Mouse (Mus musculus): Measurements from ENCODE around the gene Kcnk12. TPM values are rescaled to one million over a fixed set of nuclear protein-coding genes. Genes with fewer than 3 reads are reported as not detected.

Gene Kcnk12
- polyA plus RNA-seq, 2 experiments = 0.08 TPM; not detected in 1

DNA sequence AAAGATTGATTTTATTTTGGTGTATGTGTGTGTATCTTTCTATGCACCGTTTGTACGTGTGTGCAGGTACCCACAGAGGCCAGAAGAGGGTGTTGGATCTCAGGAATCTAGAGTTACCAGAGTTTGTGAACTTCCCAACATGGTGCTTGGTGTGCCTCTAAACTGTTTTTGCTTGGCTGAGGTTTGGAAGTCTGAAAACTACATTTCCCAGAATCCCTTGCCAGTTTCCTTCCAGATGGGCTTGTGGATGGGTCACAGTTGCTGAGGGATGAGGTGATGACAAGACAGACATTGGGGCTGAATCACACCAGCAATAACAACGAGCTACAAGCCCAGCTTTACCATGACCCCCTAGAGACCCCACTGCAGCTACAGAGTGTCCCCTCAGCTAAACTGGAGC, 60.6 kb downstream of the Kcnk12 start:
- Histone ChIP-seq H3K36me3 (ENCODE audit: control insufficient read depth, insufficient read depth, low read length) (no peaks in the 10 kb centered on the region), H3K27ac (replicated peaks; ENCODE audit: low read depth, low read length) (no peak overlapping the region), H3K9ac (ENCODE audit: low read depth, low read length, severe bottlenecking) (no peak overlapping the region), H3K4me1 (ENCODE audit: control insufficient read depth, insufficient read depth, low read length) (no peaks in the 10 kb centered on the region), H3K27me3 (ENCODE audit: control insufficient read depth, insufficient read depth, low read length) (no peaks in the 10 kb centered on the region), H3K9me3 (ENCODE audit: control insufficient read depth, low read length) (no peaks in the 10 kb centered on the region), H3K4me2 (replicated peaks; ENCODE audit: low read depth, low read length, severe bottlenecking) (no peak overlapping the region), H3K4me3 (replicated peaks; ENCODE audit: low read length) (no peak overlapping the region)
- ATAC-seq (ENCODE audit: low FRiP score, low read depth) (no peak), DNase-seq (ENCODE audit: low spot score) (no peak)
- WGBS = 76% methylated on average over 3 of the region's 3 CpGs
- no peak for TF ChIP-seq POLR2A (IDR thresholded peaks at IDR 0.05; ENCODE audit: borderline replicate concordance, extremely low read depth, insufficient read depth, insufficient read length)

DNA sequence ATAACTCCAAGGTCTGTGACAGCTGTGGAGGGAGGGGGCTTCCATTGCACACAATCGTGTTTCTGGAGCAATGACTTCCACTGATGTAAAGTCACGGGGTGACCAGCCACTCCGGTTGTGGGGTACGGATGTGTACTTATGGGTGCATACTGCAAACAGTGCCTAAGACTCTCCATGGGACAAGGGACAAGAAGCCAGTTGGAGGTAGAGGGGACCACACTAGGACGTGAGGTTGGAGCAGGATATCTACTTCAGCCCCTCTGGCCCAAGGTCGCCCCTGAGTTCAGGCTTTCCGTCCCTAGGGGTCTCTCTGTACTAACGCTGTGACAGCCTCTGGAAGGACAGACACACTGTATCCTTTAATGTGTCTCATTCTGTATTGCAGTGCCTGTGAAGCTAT, 63.3 kb downstream of the Kcnk12 start:
- Histone ChIP-seq H3K4me2 (replicated peaks; ENCODE audit: low read depth, low read length, severe bottlenecking) (no peak overlapping the region), H3K4me3 (replicated peaks; ENCODE audit: low read length) (no peak overlapping the region), H3K27me3 (ENCODE audit: control insufficient read depth, insufficient read depth, low read length) (no peaks in the 10 kb centered on the region), H3K4me1 (ENCODE audit: control insufficient read depth, insufficient read depth, low read length) (no peaks in the 10 kb centered on the region), H3K9me3 (ENCODE audit: control insufficient read depth, low read length) (no peaks in the 10 kb centered on the region), H3K27ac (replicated peaks; ENCODE audit: low read depth, low read length) (no peak overlapping the region), H3K36me3 (ENCODE audit: control insufficient read depth, insufficient read depth, low read length) (no peaks in the 10 kb centered on the region), H3K9ac (ENCODE audit: low read depth, low read length, severe bottlenecking) (no peak overlapping the region)
- ATAC-seq (ENCODE audit: low FRiP score, low read depth) = no peak
- WGBS = 89% methylated on average over 8 of the region's 8 CpGs
- DNase-seq (ENCODE audit: low spot score) = no peak
- TF ChIP-seq POLR2A (IDR thresholded peaks at IDR 0.05; ENCODE audit: borderline replicate concordance, extremely low read depth, insufficient read depth, insufficient read length) = no peak

DNA sequence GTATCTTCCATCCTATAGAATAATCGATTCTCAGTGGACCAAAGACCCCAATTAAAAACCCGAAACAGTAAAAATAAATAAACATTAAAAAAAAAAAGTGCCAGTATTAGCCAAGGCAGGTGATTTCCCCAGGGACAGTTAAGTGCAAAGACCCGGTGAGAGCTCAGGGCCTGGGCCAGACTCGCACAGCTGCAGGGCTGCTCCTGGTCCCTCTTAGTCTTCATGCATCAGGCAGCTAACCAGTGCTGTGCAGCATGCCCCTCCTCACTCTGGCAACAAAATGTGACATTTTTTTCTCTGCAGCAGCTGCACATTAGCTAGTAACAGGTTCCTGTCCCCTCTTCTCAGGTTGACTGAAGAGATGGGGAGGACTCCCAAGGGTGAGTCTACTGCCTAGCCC, 65.8 kb downstream of the Kcnk12 start:
- 64% methylated on average over 4 of the region's 4 CpGs for WGBS
- Histone ChIP-seq H3K27ac (replicated peaks; ENCODE audit: low read depth, low read length) (no peak overlapping the region), H3K4me1 (ENCODE audit: control insufficient read depth, insufficient read depth, low read length) (no peaks in the 10 kb centered on the region), H3K36me3 (ENCODE audit: control insufficient read depth, insufficient read depth, low read length) (no peaks in the 10 kb centered on the region), H3K4me2 (replicated peaks; ENCODE audit: low read depth, low read length, severe bottlenecking) (no peak overlapping the region), H3K9ac (ENCODE audit: low read depth, low read length, severe bottlenecking) (no peak overlapping the region), H3K4me3 (replicated peaks; ENCODE audit: low read length) (no peak overlapping the region), H3K27me3 (ENCODE audit: control insufficient read depth, insufficient read depth, low read length) (no peaks in the 10 kb centered on the region), H3K9me3 (ENCODE audit: control insufficient read depth, low read length) (no peaks in the 10 kb centered on the region)
- ATAC-seq (ENCODE audit: low FRiP score, low read depth) = no peak; the same call in 1 of the 2 replicates
- DNase-seq (ENCODE audit: low spot score) = no peak
- no peak for TF ChIP-seq POLR2A (IDR thresholded peaks at IDR 0.05; ENCODE audit: borderline replicate concordance, extremely low read depth, insufficient read depth, insufficient read length)

DNA sequence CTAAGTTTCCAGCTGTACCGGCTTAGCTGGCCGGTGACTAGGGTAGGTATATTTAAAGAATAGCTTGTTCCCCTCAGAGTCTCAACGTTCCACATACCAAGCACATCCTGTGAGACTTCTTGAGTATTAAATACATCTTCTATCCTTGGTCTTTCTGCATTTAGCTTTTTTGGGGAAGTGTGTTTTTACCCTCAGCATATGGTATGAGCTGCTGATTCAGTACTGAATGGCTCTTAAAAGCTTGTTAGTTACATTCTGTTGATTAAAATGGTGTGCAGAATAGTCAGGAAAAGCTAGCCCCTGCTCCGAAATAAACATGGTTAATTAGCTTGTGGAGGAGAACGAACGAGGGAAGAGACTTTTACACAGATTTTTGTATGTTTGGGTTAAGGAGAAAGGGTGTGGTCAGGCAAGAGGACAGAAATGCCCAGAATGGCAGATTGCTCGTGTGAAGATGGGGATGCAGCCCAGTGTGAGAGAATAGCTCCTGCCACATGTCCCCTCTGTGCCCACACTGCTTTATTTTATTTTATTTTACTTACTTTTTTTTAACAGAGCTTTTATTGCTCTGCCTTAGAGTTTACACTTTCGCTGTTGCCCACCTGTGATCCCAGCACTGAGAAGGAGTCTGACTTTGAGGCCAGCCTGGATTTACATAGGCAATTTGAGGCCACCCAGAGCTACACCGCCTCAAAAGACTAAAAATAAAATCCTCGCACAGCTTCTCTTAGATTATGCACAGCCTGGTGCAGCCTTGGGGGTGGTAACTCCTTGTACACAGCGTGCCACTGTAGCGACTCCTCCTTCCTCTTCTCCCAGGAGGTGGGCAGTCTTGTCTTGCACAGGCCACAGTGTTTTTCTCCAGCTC, 71.1 kb downstream of the Kcnk12 start:
- Histone ChIP-seq H3K27ac (replicated peaks; ENCODE audit: low read depth, low read length) (no peak overlapping the region), H3K4me1 (ENCODE audit: control insufficient read depth, insufficient read depth, low read length) (no peaks in the 10 kb centered on the region), H3K27me3 (ENCODE audit: control insufficient read depth, insufficient read depth, low read length) (no peaks in the 10 kb centered on the region), H3K9ac (ENCODE audit: low read depth, low read length, severe bottlenecking) (no peak overlapping the region), H3K4me3 (replicated peaks; ENCODE audit: low read length) (no peak overlapping the region), H3K9me3 (ENCODE audit: control insufficient read depth, low read length) (no peaks in the 10 kb centered on the region), H3K4me2 (replicated peaks; ENCODE audit: low read depth, low read length, severe bottlenecking) (no peak overlapping the region), H3K36me3 (ENCODE audit: control insufficient read depth, insufficient read depth, low read length) (peaks cover 24% of the 10 kb centered on the region)
- WGBS = 89% methylated on average over 12 of the region's 12 CpGs
- ATAC-seq (ENCODE audit: low FRiP score, low read depth) = no peak
- DNase-seq (ENCODE audit: low spot score) = no peak
- TF ChIP-seq POLR2A (IDR thresholded peaks at IDR 0.05; ENCODE audit: borderline replicate concordance, extremely low read depth, insufficient read depth, insufficient read length) = no peak

DNA sequence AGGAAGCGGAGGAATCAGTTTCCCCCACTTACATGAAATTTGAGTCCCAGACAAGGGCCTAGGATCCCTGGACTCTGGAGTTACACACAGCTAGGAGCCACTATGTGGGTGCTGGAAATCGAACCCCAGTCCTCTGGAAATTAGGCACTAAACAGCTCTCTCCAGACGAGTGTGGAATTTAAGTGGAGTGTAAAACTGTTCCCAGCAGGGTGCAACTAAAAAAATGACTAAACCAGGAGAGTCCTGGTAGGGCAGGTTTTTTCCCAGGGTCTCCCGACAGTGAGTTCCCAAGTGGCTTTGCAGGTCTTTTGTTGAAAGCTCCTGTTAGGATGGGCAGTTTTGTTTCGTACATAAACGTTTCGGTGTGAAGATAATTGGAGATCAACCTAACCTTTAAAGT, 73.1 kb downstream of the Kcnk12 start:
- Histone ChIP-seq H3K9me3 (ENCODE audit: control insufficient read depth, low read length) (no peaks in the 10 kb centered on the region), H3K9ac (ENCODE audit: low read depth, low read length, severe bottlenecking) (no peak overlapping the region), H3K4me2 (replicated peaks; ENCODE audit: low read depth, low read length, severe bottlenecking) (no peak overlapping the region), H3K36me3 (ENCODE audit: control insufficient read depth, insufficient read depth, low read length) (peaks cover 34% of the 10 kb centered on the region), H3K4me3 (replicated peaks; ENCODE audit: low read length) (no peak overlapping the region), H3K27me3 (ENCODE audit: control insufficient read depth, insufficient read depth, low read length) (no peaks in the 10 kb centered on the region), H3K27ac (replicated peaks; ENCODE audit: low read depth, low read length) (no peak overlapping the region), H3K4me1 (ENCODE audit: control insufficient read depth, insufficient read depth, low read length) (no peaks in the 10 kb centered on the region)
- DNase-seq (ENCODE audit: low spot score) (no peak), ATAC-seq (ENCODE audit: low FRiP score, low read depth) (no peak)
- no peak for TF ChIP-seq POLR2A (IDR thresholded peaks at IDR 0.05; ENCODE audit: borderline replicate concordance, extremely low read depth, insufficient read depth, insufficient read length)
- 79% methylated on average over 7 of the region's 7 CpGs for WGBS

All from limb, embryonic 14.5 days (tissue).